8 mouse cellular contexts compared by ENCODE assay signal in genomic region chr9:44326371-44327063, GRCm38 (mm10). TPM values are rescaled to one million over a fixed set of nuclear protein-coding genes. Genes with fewer than 3 reads are reported as not detected.
DNase-seq lines count a peak whose midpoint lies in the region; ATAC-seq and TF ChIP-seq lines count a peak whose summit lies in the region.

No protein-coding gene starts in this region.

- H3ac ChIP-seq in myocyte (ENCODE audit: control insufficient read depth, insufficient read length), result peak overlapping the region; percentile 60

- no peaks in the 10 kb centered on the region for H3K9me3 ChIP-seq in heart, embryonic 12.5 days (replicated peaks)
- H3K9me3 ChIP-seq in kidney, embryonic 16.5 days (ENCODE audit: low read length), result no peaks in the 10 kb centered on the region

- peak overlapping the region; percentile 72 for H3K27ac ChIP-seq in brown adipose tissue, adult 24 weeks (replicated peaks; ENCODE audit: low read depth, low read length)
- H3K27ac ChIP-seq in heart, embryonic 12.5 days (ENCODE audit: poor library complexity, severe bottlenecking), result peak overlapping the region; percentile 95
- peak overlapping the region; percentile 97 for H3K27ac ChIP-seq in kidney, embryonic 16.5 days (ENCODE audit: low read length)
- H3K27ac ChIP-seq in liver, adult 2 months (replicated peaks; ENCODE audit: insufficient read depth, low read depth, low read length), result peak overlapping the region; percentile 82

- H3K36me3 ChIP-seq in heart, embryonic 12.5 days, result peaks cover 30% of the 10 kb centered on the region
- peaks cover 25% of the 10 kb centered on the region for H3K36me3 ChIP-seq in kidney, embryonic 16.5 days (ENCODE audit: insufficient read depth, low read length)
- peaks cover 10% of the 10 kb centered on the region; the same call in 1 of the 2 replicates for H3K36me3 ChIP-seq in liver, adult 2 months (ENCODE audit: control insufficient read depth, insufficient read depth, low read length)
- H3K36me3 ChIP-seq in myocyte (ENCODE audit: control insufficient read depth, insufficient read depth), result peaks cover 15% of the 10 kb centered on the region

- peak overlapping the region; percentile 72 for H3K4me2 ChIP-seq in heart, embryonic 12.5 days
- peak overlapping the region; percentile 90 for H3K4me2 ChIP-seq in kidney, embryonic 16.5 days (replicated peaks; ENCODE audit: low read depth, low read length)
- H3K4me2 ChIP-seq in myocyte (ENCODE audit: low read depth), result peak overlapping the region; percentile 70

- H3K9ac ChIP-seq in heart, embryonic 12.5 days, result peak overlapping the region; percentile 90
- H3K9ac ChIP-seq in kidney, embryonic 16.5 days (replicated peaks; ENCODE audit: low read length), result peak overlapping the region; percentile 94
- peak overlapping the region; percentile 83 for H3K9ac ChIP-seq in liver, adult 2 months (ENCODE audit: low read depth, low read length)

- H3K79me2 ChIP-seq in liver, adult 2 months (ENCODE audit: control insufficient read depth, insufficient read depth, low read length), result peaks cover 8% of the 10 kb centered on the region; the same call in 1 of the 2 replicates
- H3K79me2 ChIP-seq in myocyte (ENCODE audit: control insufficient read depth, insufficient read depth), result peaks cover 11% of the 10 kb centered on the region

- 0 out of 2 replicates have a peak, but pooled peaks have one; percentile 50 for TF ChIP-seq POLR2A in liver, adult 2 months (IDR thresholded peaks at IDR 0.05; ENCODE audit: extremely low read depth, insufficient read depth, low read length)
- TF ChIP-seq POLR2A in myocyte (IDR thresholded peaks at IDR 0.05; ENCODE audit: insufficient read length, low read depth), result peak; percentile 61

- peak; percentile 87 for DNase-seq in CD4-positive, CD25-positive, alpha-beta regulatory T cell, adult 2 months (ENCODE audit: low read depth, low spot score)
- peak; percentile 62 for DNase-seq in fat pad, adult 2 months (ENCODE audit: extremely low read depth, low read depth, low spot score)
- DNase-seq in liver, adult 2 months (ENCODE audit: extremely low read depth, low read depth, low spot score), result peak; percentile 90
- DNase-seq in spleen, postnatal 4 days (ENCODE audit: low spot score in 2 of 2), result peak; percentile 73 to 85

- no peak for TF ChIP-seq CTCF in liver, adult 2 months (IDR thresholded peaks at IDR 0.05; ENCODE audit: low read depth, low read length)

- H3K4me3 ChIP-seq in brown adipose tissue, adult 24 weeks (ENCODE audit: insufficient read depth, low read depth, low read length), result peak overlapping the region; percentile 79
- peak overlapping the region; percentile 73 for H3K4me3 ChIP-seq in heart, embryonic 12.5 days
- H3K4me3 ChIP-seq in kidney, embryonic 16.5 days (ENCODE audit: low read length), result peak overlapping the region; percentile 73
- peak overlapping the region; percentile 78 for H3K4me3 ChIP-seq in liver, adult 2 months (ENCODE audit: insufficient read depth, low read depth, low read length)
- H3K4me3 ChIP-seq in myocyte, result peak overlapping the region; percentile 67

- ATAC-seq in heart, embryonic 12.5 days (ENCODE audit: insufficient number of reproducible peaks, low FRiP score), result peak; percentile 91
- ATAC-seq in kidney, embryonic 16.5 days (ENCODE audit: low FRiP score, low TSS enrichment), result peak; percentile 91

- under 1% methylated on average over 38 of the region's 38 CpGs for WGBS in heart, embryonic 12.5 days
- under 1% methylated on average over 38 of the region's 38 CpGs for WGBS in kidney, embryonic 16.5 days
- under 1% methylated on average over 38 of the region's 38 CpGs for WGBS in liver, adult 2 months

- H3K4me1 ChIP-seq in brown adipose tissue, adult 24 weeks (ENCODE audit: control insufficient read depth, insufficient read depth, insufficient read length, low read length), result peaks cover 5% of the 10 kb centered on the region; the same call in 1 of the 2 replicates
- H3K4me1 ChIP-seq in heart, embryonic 12.5 days (replicated peaks), result peaks cover 12% of the 10 kb centered on the region
- H3K4me1 ChIP-seq in kidney, embryonic 16.5 days (ENCODE audit: insufficient read depth, low read length), result peaks cover 12% of the 10 kb centered on the region
- peaks cover 3% of the 10 kb centered on the region; the same call in 1 of the 2 replicates for H3K4me1 ChIP-seq in liver, adult 2 months (ENCODE audit: control insufficient read depth, insufficient read depth, low read length)

- no peaks in the 10 kb centered on the region for H3K27me3 ChIP-seq in heart, embryonic 12.5 days (replicated peaks)
- H3K27me3 ChIP-seq in kidney, embryonic 16.5 days (ENCODE audit: insufficient read depth, low read length), result no peaks in the 10 kb centered on the region
- H3K27me3 ChIP-seq in liver, adult 2 months (ENCODE audit: control insufficient read depth, insufficient read depth, low read length), result no peaks in the 10 kb centered on the region
- H3K27me3 ChIP-seq in myocyte (ENCODE audit: control insufficient read depth, insufficient read depth, insufficient read length), result no peaks in the 10 kb centered on the region

TF ChIP-seq in myocyte, 11 proteins besides CTCF, POLR2A, EP300 and RAD21:
- TF ChIP-seq POLR2AphosphoS2 (IDR thresholded peaks at IDR 0.05; ENCODE audit: insufficient read length, low read depth) (peak; percentile 68), USF1 (IDR thresholded peaks at IDR 0.05; ENCODE audit: low read depth) (peak; percentile 94), CEBPB (IDR thresholded peaks at IDR 0.05; ENCODE audit: insufficient read depth, poor library complexity, severe bottlenecking) (peak; percentile 76), MYOG (IDR thresholded peaks at IDR 0.05; ENCODE audit: control insufficient read depth in 1 of 3, insufficient read depth in 1 of 3, insufficient read length in 2 of 3, low read depth in 2 of 3) (no peak), REST (IDR thresholded peaks at IDR 0.05; ENCODE audit: insufficient read depth, insufficient read length) (no peak)
TF ChIP-seq in myocyte: peak in this region for 3.

RNA-seq across cellular contexts. Expression of gene Dpagt1, which starts 0.7 kb away (rescaled TPM):
- polyA plus RNA-seq in brown adipose tissue, adult 24 weeks (2012; ENCODE audit: insufficient read depth, insufficient read length, missing spikeins), result 14.6 and 17.9 TPM in 2 replicates
- 29.7 and 31.4 TPM in 2 replicates for polyA plus RNA-seq in heart, embryonic 12.5 days (2016; fragmentation: Nextera tagmentation; extraction: Ambion mirVana)
- polyA plus RNA-seq in kidney, embryonic 16.5 days (2015; fragmentation: Nextera tagmentation; extraction: Ambion mirVana), result 45.4 and 53.9 TPM in 2 replicates
- total RNA-seq in liver, adult 2 months (2014; rRNA removed), result 8.7 and 13.1 TPM in 2 replicates
- polyA plus RNA-seq in liver, adult 2 months (2012; rRNA removed), result 57.4 and 71.7 TPM in 2 replicates
- 26.3 TPM for polyA plus RNA-seq in myocyte (2012; fragmentation: generic; extraction: Trizol)

RNA-seq across cellular contexts. Expression of gene C2cd2l, which starts 6.4 kb away (rescaled TPM):
- 9.7 and 11.8 TPM in 2 replicates for polyA plus RNA-seq in brown adipose tissue, adult 24 weeks (2012; ENCODE audit: insufficient read depth, insufficient read length, missing spikeins)
- polyA plus RNA-seq in heart, embryonic 12.5 days (2016; fragmentation: Nextera tagmentation; extraction: Ambion mirVana), result 8.6 and 10.3 TPM in 2 replicates
- 11.6 and 14.3 TPM in 2 replicates for polyA plus RNA-seq in kidney, embryonic 16.5 days (2015; fragmentation: Nextera tagmentation; extraction: Ambion mirVana)
- total RNA-seq in liver, adult 2 months (2014; rRNA removed), result 5.2 and 7.9 TPM in 2 replicates
- 60.1 and 60.9 TPM in 2 replicates for polyA plus RNA-seq in liver, adult 2 months (2012; rRNA removed)
- polyA plus RNA-seq in myocyte (2012; fragmentation: generic; extraction: Trizol), result 18.1 TPM

RNA-seq across cellular contexts. Expression of gene H2afx, which starts 8.0 kb away (rescaled TPM):
- 2.9 and 4.8 TPM in 2 replicates for polyA plus RNA-seq in brown adipose tissue, adult 24 weeks (2012; ENCODE audit: insufficient read depth, insufficient read length, missing spikeins)
- polyA plus RNA-seq in heart, embryonic 12.5 days (2016; fragmentation: Nextera tagmentation; extraction: Ambion mirVana), result 221 and 231 TPM in 2 replicates
- 353 and 432 TPM in 2 replicates for polyA plus RNA-seq in kidney, embryonic 16.5 days (2015; fragmentation: Nextera tagmentation; extraction: Ambion mirVana)
- 5.6 and 11.2 TPM in 2 replicates for total RNA-seq in liver, adult 2 months (2014; rRNA removed)
- 22.5 and 23.6 TPM in 2 replicates for polyA plus RNA-seq in liver, adult 2 months (2012; rRNA removed)
- polyA plus RNA-seq in myocyte (2012; fragmentation: generic; extraction: Trizol), result 123 TPM

RNA-seq across cellular contexts. Expression of gene Hmbs, which starts 17.5 kb away (rescaled TPM):
- polyA plus RNA-seq in brown adipose tissue, adult 24 weeks (2012; ENCODE audit: insufficient read depth, insufficient read length, missing spikeins), result 58.0 and 61.8 TPM in 2 replicates
- 158 and 176 TPM in 2 replicates for polyA plus RNA-seq in heart, embryonic 12.5 days (2016; fragmentation: Nextera tagmentation; extraction: Ambion mirVana)
- polyA plus RNA-seq in kidney, embryonic 16.5 days (2015; fragmentation: Nextera tagmentation; extraction: Ambion mirVana), result 133 and 137 TPM in 2 replicates
- 61.3 and 67.7 TPM in 2 replicates for total RNA-seq in liver, adult 2 months (2014; rRNA removed)
- 58.8 and 61.4 TPM in 2 replicates for polyA plus RNA-seq in liver, adult 2 months (2012; rRNA removed)
- 31.5 TPM for polyA plus RNA-seq in myocyte (2012; fragmentation: generic; extraction: Trizol)

RNA-seq across cellular contexts. Expression of gene Hinfp, which starts 21.0 kb away (rescaled TPM):
- 4.7 and 5.1 TPM in 2 replicates for polyA plus RNA-seq in brown adipose tissue, adult 24 weeks (2012; ENCODE audit: insufficient read depth, insufficient read length, missing spikeins)
- 16.5 and 18.3 TPM in 2 replicates for polyA plus RNA-seq in heart, embryonic 12.5 days (2016; fragmentation: Nextera tagmentation; extraction: Ambion mirVana)
- 27.2 and 31.1 TPM in 2 replicates for polyA plus RNA-seq in kidney, embryonic 16.5 days (2015; fragmentation: Nextera tagmentation; extraction: Ambion mirVana)
- total RNA-seq in liver, adult 2 months (2014; rRNA removed), result 7.4 and 7.6 TPM in 2 replicates
- polyA plus RNA-seq in liver, adult 2 months (2012; rRNA removed), result 10.6 and 16.9 TPM in 2 replicates
- polyA plus RNA-seq in myocyte (2012; fragmentation: generic; extraction: Trizol), result 6.5 TPM

Comparison
In these comparisons a context has a peak if more than half of its experiments do, and no peak if none do; other contexts are left out.
1. Peak in every context shown above with its lines: DNase-seq, ATAC-seq, H3K4me3 ChIP-seq and H3K27ac ChIP-seq.